Mouse (Mus musculus) cerebellum, adult 18-20 months (tissue): Measurements from ENCODE around the gene Dlx6.

Experiments
- DNase-seq, 2 experiments: peaks; one replicate each; pipeline ENCODE4 v3.0.0; 2021

Dlx6 gene

GRCm38 (mm10) chr6:6863160-6863870 lies at the start of gene Dlx6:
TSS of gene Dlx6 (plus strand) at chr6:6863334.
- peak in 1 of 2 experiments; percentile 27 for DNase-seq

GRCm38 (mm10) chr6:6816821-6817220 lies 46.3 kb upstream of the Dlx6 start:
- DNase-seq: no peak

GRCm38 (mm10) chr6:6818036-6818788 lies 44.9 kb upstream of the Dlx6 start:
- no peak for DNase-seq

- no peak for DNase-seq
Observed at GRCm38 (mm10) chr6:6819134-6819533, 44.0 kb upstream of the Dlx6 start.

- DNase-seq: no peak
Observed at GRCm38 (mm10) chr6:6825313-6825712, 37.8 kb upstream of the Dlx6 start.

GRCm38 (mm10) chr6:6826861-6827260 lies 36.3 kb upstream of the Dlx6 start:
- no peak for DNase-seq

GRCm38 (mm10) chr6:6830446-6830845 lies 32.7 kb upstream of the Dlx6 start:
- no peak for DNase-seq

GRCm38 (mm10) chr6:6833301-6833700 lies 29.8 kb upstream of the Dlx6 start:
- no peak for DNase-seq

- DNase-seq: no peak
Observed at GRCm38 (mm10) chr6:6848541-6848940, 14.6 kb upstream of the Dlx6 start.

- DNase-seq: no peak
Observed at GRCm38 (mm10) chr6:6849744-6850143, 13.4 kb upstream of the Dlx6 start.

- no peak for DNase-seq
Observed at GRCm38 (mm10) chr6:6850324-6851060, 12.6 kb upstream of the Dlx6 start.

GRCm38 (mm10) chr6:6851166-6851565 lies 12.0 kb upstream of the Dlx6 start:
- no peak for DNase-seq

GRCm38 (mm10) chr6:6852944-6853343 lies 10.2 kb upstream of the Dlx6 start:
- DNase-seq: no peak

- no peak for DNase-seq
Observed at GRCm38 (mm10) chr6:6854176-6854575, 9.0 kb upstream of the Dlx6 start.

- no peak for DNase-seq
Observed at GRCm38 (mm10) chr6:6854902-6855745, 8.0 kb upstream of the Dlx6 start.

- no peak for DNase-seq
Observed at GRCm38 (mm10) chr6:6855746-6856185, 7.4 kb upstream of the Dlx6 start.

- no peak for DNase-seq
Observed at GRCm38 (mm10) chr6:6856316-6856715, 6.8 kb upstream of the Dlx6 start.

- no peak for DNase-seq
Observed at GRCm38 (mm10) chr6:6856881-6857280, 6.3 kb upstream of the Dlx6 start.

GRCm38 (mm10) chr6:6857766-6858165 lies 5.4 kb upstream of the Dlx6 start:
- DNase-seq: no peak

GRCm38 (mm10) chr6:6858571-6858970 lies 4.6 kb upstream of the Dlx6 start:
- DNase-seq: no peak

- DNase-seq: no peak
Observed at GRCm38 (mm10) chr6:6859111-6859949, 3.8 kb upstream of the Dlx6 start.

- DNase-seq: no peak
Observed at GRCm38 (mm10) chr6:6859950-6860410, 3.2 kb upstream of the Dlx6 start.
